Mouse (Mus musculus) retina, postnatal 1 day (tissue): ENCODE data around the gene Ripor1.

Source experiments
- DNase-seq: peaks from one replicate; pipeline ENCODE4 v3.0.0-alpha.2; 2012

The Ripor1 gene

DNA sequence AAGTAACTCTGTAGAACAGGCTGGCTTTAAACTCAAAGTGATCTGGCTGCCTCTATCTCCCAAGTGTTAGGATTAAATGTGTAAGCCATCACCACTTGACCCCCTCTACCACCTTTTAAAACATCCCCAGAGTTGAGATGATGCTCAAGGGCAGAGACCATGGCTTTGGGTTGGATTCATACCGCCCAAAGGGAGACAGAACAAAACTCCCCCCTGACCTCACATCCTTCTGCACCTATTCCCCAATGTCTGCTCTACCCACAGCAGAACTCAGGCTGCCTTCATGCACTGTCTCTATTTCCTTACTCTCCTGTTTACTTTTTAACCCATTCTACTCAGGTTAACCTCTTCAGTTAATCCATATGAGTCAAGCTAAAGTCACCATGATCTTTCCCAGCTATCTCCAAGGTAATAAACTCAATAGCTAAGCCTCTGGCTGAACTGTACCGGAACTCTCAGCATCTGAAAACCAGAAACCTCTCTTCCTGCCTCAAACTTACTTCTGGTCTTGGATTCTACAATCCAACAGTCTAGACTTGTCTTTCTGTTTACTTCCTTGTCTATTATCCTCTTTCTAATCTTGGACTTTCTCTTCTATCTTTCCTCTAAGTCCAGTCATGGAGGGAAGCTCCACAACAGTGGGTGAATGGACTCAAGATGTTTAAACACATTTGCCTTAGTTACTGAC, 29.9 kb downstream of the Ripor1 start:
- DNase-seq, result no peak

DNA sequence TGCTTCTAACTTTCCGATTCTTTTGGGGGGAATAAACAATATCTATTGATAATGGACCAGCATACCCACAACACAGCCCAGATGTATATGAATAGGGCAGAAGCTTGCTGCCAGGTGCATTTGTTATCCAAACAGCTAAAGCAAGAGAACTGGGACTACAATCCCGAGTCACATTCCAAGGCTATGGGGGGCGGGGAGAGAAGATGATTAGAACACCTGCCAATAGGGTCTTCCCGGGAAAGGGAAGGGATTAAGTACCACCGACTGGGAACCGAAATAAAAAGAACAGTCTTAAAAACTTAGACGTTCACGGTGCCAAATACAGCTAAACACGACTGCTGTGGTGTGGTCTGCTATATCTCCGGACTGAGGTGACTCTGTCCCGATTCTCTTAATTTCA, 30.4 kb downstream of the Ripor1 start:
- DNase-seq, result no peak

DNA sequence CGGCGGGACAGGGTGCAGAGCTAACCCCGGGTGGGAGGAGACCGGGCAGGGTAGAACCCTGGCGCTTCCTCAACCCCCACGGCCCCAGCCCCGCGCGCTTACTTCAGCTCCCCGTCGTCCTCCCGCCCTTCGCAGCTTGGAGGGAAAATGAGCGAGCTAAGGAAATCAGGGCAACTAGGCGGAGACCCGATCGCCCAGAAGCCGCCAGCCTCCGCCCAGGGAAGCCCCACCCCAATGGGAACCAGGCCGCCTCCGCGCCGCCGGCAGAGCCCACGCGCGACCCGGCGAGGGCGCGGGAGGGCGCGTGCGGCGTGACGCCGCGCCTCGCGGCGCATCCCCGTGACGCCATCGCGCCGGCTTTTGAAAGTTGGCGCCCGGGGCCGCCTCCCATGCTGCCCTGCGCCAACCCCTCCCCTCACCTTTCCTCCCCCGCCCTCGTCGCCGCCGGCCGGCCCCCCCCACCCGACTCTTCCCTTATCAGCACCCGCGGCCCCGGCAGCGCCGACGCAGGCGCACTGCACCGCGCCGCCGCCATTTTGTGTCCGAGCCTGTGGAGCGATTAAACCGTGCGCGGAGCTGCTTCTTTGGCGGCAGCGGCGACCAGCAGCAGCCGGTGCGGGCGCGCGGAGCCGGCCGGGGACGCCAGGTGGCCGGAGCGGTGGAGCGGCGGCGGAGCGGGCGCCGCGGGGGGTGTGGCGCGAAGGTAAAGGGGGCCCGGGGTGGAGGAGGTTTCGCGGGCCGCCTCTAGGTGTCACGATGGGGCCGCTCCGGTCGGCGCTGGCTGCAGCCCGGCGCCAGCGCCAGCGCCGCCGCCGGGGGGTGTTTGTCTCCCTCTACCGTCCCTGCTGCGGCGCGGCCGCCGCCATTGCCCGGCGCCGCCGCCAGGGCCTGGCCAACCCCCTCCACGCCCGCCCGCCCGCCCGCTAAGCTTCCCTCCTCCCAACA, 31.2 kb downstream of the Ripor1 start, which contains the start of gene Ctcf:
Gene Ctcf, plus strand, starts transcription at position 551 of the 945 bp plus-strand sequence.
- peak; percentile 97 for DNase-seq

DNA sequence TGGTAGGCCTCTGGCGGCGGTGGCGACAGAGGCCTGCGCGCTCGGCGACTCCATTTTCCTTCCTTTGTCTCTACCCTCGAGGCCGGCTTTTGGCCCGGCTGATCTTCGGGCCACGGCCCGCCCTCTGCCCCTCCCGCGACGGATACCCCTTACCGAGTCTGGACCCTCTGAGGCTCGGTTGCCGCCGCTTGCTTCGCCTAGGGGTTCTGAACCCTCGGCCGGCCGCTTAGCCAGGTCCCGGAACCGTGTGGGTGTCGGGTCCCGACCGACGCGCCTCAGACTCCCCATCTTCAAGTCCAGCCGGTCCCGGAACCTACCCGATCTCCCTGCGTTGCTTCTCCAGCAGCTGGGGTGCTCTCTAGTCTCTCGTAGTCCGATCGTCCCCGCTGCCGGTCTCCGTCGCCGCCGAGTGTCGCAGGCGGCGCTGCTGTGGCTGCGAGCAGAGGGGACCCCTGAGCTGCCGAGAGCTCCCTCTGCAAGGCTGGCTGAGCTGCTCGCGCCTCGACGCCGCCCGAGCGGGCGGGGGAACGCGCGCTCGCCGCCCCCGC, 32.0 kb downstream of the Ripor1 start, which contains the start of gene Agrp:
Gene Agrp, minus strand, starts transcription at position 431 of the 548 bp plus-strand sequence.
- no peak for DNase-seq

DNA sequence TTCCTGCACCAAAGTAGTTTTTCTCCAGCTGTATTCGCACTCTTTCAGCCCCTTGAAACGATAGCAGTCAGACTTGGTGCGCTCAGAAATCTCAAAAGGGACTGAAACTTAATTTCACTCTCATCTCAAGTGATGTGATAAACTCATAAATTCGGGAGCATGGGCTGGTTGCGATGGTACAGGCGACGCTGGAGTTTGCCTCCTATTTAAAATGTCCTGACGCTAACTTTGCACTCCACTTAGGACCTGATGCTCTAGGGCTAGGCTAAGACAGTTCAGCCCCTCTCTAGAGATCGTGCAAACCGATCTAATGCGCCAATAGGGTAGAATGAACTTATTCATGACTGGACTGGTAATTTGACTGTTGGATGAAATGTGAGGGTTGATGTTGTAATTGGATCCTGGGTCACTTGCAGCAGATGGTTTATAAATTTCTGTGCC, 32.6 kb downstream of the Ripor1 start:
- peak; percentile 41 for DNase-seq

DNA sequence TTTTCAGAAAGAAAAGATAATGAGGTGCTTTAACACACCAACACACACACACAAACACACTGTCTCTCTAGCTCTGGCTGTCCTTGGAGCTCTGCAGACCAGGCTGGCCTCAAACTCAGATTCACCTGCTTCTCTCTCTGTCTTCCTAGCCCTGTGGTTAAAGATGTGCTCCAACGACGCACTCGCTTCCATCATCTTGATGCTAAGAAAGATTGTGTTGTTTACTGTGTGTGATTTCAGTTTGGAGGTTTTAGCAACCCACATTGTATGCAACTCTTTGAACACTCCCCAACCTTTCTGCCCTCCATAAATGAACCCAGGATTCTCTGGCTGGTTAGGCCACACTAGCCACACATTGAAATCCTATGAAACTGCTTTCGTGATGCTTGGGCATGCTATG, 33.5 kb downstream of the Ripor1 start:
- no peak for DNase-seq

DNA sequence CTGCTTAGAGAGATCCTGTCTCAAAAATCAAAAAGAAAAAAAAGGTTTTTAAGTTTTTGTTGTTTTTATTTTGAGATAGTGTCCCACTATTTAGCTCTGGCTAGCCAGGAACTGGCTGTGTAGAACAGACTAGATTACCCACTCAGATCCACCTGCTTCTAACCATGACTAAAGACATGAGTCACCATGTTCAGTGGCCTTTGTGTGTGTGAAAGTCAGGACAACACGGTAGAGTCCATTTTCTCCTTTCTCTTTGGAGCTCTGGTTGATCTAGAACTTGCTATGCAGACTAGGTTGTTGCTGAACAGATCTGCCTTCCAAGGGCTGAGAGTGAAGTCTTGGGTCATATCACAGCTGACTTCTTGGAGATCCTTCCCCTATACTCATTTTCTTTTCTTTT, 34.8 kb downstream of the Ripor1 start:
- DNase-seq, result no peak

DNA sequence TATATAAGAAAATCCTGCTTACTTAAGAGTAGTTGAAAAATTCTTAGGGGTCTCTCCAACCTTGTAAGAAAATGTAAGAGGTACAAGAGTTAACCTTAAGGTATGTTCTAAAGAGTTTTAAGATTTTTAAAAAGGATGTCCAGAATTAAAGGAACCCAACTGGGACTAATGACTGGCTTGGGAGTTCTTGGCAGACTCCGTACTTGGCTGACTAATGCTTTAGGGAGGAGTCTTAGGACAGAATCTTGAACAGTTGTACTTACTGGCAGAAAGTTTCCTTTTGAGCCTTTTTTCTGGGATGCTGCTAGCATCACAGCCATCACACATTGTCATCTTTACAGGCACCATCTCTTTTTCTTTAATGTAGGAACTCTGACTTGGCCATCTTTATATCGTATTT, 35.5 kb downstream of the Ripor1 start:
- DNase-seq, result no peak

DNA sequence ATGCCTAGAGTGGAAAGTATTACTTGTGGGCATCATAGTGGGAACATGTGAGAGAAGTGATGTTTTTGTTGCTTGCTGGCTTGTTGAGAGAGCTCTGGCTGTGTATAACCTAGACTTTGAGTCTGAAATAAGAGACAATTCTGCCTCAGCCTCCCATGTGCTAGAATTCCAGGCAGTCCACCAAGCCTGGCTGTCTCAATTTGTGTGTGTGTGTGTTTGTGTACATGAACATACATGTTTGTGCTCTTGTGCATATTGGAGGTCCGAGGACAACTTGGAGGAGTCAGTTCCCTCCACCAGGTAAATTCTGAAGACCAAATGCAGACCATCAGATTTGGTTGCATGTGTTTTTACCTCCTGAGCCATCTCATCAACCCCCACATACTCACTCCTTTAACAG, 40.1 kb downstream of the Ripor1 start:
- DNase-seq, result no peak

DNA sequence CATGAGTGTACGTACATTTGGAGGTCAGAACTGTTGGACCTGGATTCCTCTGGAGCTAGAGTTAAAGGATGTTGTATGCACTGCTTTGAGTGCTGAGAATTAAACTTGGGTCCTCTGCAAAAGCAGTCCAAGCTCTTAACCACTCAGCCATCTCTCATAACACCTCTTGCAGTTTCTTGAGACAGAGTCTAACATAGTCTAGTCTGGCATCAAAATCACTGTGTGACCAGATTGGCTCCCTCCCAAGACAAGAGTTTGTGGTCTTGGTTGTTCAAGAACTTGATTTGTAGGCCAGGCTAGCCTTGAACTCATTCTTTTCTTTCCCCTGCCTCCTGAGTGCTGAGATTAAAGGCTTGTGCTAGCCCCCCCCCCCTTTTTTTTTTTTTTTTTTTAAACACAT, 43.9 kb downstream of the Ripor1 start:
- DNase-seq, result no peak

DNA sequence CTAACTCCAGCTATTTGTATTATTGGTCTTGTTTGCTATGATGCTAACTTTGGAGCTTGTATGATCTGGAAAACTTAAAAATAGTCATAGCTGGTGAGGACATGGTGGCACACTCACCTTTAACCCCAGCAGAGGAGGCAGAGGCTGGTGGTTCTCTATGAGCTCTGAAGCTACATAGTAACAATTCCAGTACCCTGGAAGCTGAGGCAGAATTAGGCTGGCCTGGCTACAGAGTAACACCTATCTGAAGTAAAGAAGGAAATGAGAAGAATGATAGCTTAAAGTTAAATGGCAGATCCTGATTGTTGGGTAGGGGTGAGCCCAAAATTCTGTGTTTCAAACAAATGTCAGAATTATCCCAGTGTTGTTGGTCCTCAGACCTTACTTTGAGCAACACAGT, 52.6 kb downstream of the Ripor1 start:
- no peak for DNase-seq

DNA sequence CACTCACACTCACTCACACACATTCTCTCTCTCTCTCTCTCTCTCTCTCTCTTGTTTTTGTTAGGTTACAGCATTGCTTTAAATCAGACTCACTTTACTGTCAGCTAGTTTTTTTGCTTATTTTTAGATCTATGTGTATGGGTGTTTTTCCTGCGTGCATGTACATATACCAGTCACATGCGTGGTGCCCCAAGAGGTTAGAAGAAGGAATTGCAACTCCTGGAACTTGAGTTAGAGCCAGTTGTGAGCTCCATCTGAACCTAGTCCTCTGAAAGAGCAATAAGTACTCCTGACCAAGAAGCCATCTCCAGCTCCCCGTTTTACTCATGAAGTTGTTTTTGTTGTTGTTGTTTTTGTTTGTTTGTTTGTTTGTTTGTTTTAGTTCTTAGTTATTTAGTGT, 56.1 kb downstream of the Ripor1 start:
- DNase-seq, result peak; percentile 58
